Mouse (Mus musculus): ENCODE measurements around the gene Cdkal1.

DNA sequence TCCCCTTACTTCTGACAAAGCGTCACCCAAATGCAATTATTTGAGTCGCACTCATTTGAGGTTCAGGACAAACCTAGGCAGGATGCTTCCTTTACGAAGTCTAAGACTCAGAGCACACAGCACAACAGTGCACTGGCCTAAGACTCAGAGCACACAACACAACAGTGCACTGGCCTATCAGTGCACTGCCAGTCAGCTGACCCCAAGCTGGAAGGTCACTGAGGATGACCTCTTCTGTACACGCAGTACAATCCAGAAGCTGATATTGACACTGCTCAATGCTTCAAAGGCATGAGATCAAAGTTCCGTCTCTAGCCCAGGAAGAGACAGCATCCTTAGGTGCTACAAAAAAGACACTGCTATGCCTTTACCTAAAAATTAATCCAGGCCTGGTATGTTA lies 327.1 kb downstream of the Cdkal1 start:
- TF ChIP-seq CTCF (IDR thresholded peaks at IDR 0.05; ENCODE audit: extremely low read depth, insufficient read depth, low read length) (no peak), POLR2A (IDR thresholded peaks at IDR 0.05; ENCODE audit: extremely low read depth, insufficient read depth, low read length) (no peak)
